Mouse (Mus musculus): ENCODE results near the gene Brd2.

- TF ChIP-seq POLR2A (IDR thresholded peaks at IDR 0.05; ENCODE audit: low read depth, low read length) (no peak), CTCF (IDR thresholded peaks at IDR 0.05; ENCODE audit: borderline replicate concordance, insufficient read depth, low read length) (no peak)
These were observed 5.0 kb upstream of the Brd2 start for GRCm38 (mm10) chr17:34127475-34127874.

Measured in embryonic fibroblast, embryonic 13.5 days (primary cell).